Mouse (Mus musculus) liver, embryonic 14.5 days (tissue): ENCODE measurements around the gene Smdt1.
"Not testable (repeated sequence)": the region's sequence is repeated elsewhere in the genome, so short reads cannot be mapped to it uniquely, and the experiment has no call there.

Experiments
- CTCF ChIP-seq: IDR thresholded peaks from 2 replicates; pipeline ENCODE4 v1.5.1; 2016; ENCODE audit warnings: antibody characterized with exemption, low read depth, control low read depth
- EP300 ChIP-seq: IDR thresholded peaks from 2 replicates; pipeline ENCODE4 v1.6.1; 2016; ENCODE audit warnings: antibody characterized with exemption, low read depth

DNA sequence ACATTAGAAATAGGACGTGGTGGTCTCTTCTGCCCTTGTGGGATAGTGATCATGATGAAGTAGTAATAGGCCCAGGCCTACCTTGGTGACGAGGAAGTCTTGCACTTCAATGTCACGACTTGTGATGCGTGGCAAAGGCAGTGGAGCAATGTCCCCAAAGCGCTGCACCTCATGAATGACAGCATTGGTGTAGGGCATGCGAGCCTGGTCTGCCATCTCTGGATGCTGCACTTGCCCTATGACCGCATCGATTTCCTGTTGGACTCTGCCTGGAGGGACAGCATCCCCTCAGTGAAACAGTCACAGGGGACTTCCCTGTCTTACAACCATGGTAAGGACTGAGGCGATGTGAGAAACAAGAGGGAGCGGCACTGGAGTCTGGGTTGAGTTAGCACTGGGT, 51.2 kb downstream of the Smdt1 start:
- TF ChIP-seq EP300, CTCF: not testable (repeated sequence)
